Mouse (Mus musculus) G1E-ER4 (cell line): ENCODE data around the gene Catip. TPM values are rescaled to one million over a fixed set of nuclear protein-coding genes. Genes with fewer than 3 reads are reported as not detected.

Experiments used
- GATA1 ChIP-seq: IDR thresholded peaks from one replicate; pipeline ENCODE4 v1.8.0; 2012; ENCODE audit warnings: low read length, inconsistent platforms
- polyA plus RNA-seq: library from polyadenylated mRNA; stranded (reverse); fragments of >175 nt; gene quantifications from 2 replicates; pipeline ENCODE4 v1.2.3, GENCODE M21; 2012

Catip gene
- polyA plus RNA-seq, 1 experiment, result not detected

GRCm38 (mm10) chr1:74408589-74409504 is 46.9 kb downstream of the Catip start, which contains the start of gene Vil1:
Gene Vil1, plus strand, starts transcription at chr1:74409376.
- no peak for TF ChIP-seq GATA1

GRCm38 (mm10) chr1:74411753-74412325 is 49.9 kb downstream of the Catip start:
- no peak for TF ChIP-seq GATA1

- TF ChIP-seq GATA1, result no peak
These were observed 50.8 kb downstream of the Catip start for GRCm38 (mm10) chr1:74412711-74413110.

- no peak for TF ChIP-seq GATA1
These were observed 53.2 kb downstream of the Catip start for GRCm38 (mm10) chr1:74415143-74415542.

Other genes starting within 250 kb of the Catip start
- gene Tns1, start 237.7 kb upstream of the Catip start, polyA plus RNA-seq, result 0.75 and 0.85 TPM in 2 replicates
- gene Rufy4, start 236.6 kb upstream of the Catip start, polyA plus RNA-seq, result not detected in 2 replicates
- 0.02 TPM in 1 of 2 replicates, not detected in the other for gene Cxcr2, start 208.1 kb upstream of the Catip start, polyA plus RNA-seq
- gene Cxcr1, start 167.5 kb upstream of the Catip start, polyA plus RNA-seq, result not detected in 2 replicates
- gene Arpc2, start 126.0 kb upstream of the Catip start, polyA plus RNA-seq, result 655 and 745 TPM in 2 replicates
- not detected in 2 replicates for gene Gpbar1, start 83.6 kb upstream of the Catip start, polyA plus RNA-seq
- 311 and 386 TPM in 2 replicates for gene Aamp, start 77.4 kb upstream of the Catip start, polyA plus RNA-seq
- 165 and 228 TPM in 2 replicates for gene Pnkd, start 77.2 kb upstream of the Catip start, polyA plus RNA-seq
- 180 and 214 TPM in 2 replicates for gene Tmbim1, start 56.5 kb upstream of the Catip start, polyA plus RNA-seq
- not detected in 2 replicates for gene Slc11a1, start 13.1 kb downstream of the Catip start, polyA plus RNA-seq
- gene Ctdsp1, start 29.4 kb downstream of the Catip start, polyA plus RNA-seq, result 342 and 395 TPM in 2 replicates
- 0.11 and 0.22 TPM in 2 replicates for gene Vil1, start 47.3 kb downstream of the Catip start, polyA plus RNA-seq
- gene Cnot9, start 143.9 kb downstream of the Catip start, polyA plus RNA-seq, result 34.8 and 35.0 TPM in 2 replicates
- gene Plcd4, start 180.8 kb downstream of the Catip start, polyA plus RNA-seq, result not detected in 2 replicates
- 3.4 and 8.5 TPM in 2 replicates for gene Usp37, start 182.2 kb downstream of the Catip start, polyA plus RNA-seq
- 10.5 and 13.2 TPM in 2 replicates for gene Zfp142, start 226.1 kb downstream of the Catip start, polyA plus RNA-seq
- gene Bcs1l, start 226.2 kb downstream of the Catip start, polyA plus RNA-seq, result 4.5 and 7.3 TPM in 2 replicates
- 24.2 and 27.0 TPM in 2 replicates for gene Rnf25, start 239.3 kb downstream of the Catip start, polyA plus RNA-seq
- 0.05 and 0.21 TPM in 2 replicates for gene Stk36, start 239.3 kb downstream of the Catip start, polyA plus RNA-seq